Mouse (Mus musculus): ENCODE measurements around the gene E2f2. TPM values are rescaled to one million over a fixed set of nuclear protein-coding genes. Genes with fewer than 3 reads are reported as not detected.
A peak's percentile ranks its signal among the peaks of the same experiment; 100 is the strongest.

E2f2 gene
- total RNA-seq, 2 experiments from 2014 or later: 4.3 to 6.8 TPM

GRCm38 (mm10) chr4:136144126-136144926 is 27.9 kb upstream of the E2f2 start:
- peak; percentile 89 to 90 for DNase-seq
- intact Hi-C loops (cut with DNase I): no loop called here

GRCm38 (mm10) chr4:136144927-136145292 is 27.3 kb upstream of the E2f2 start:
- intact Hi-C loops (cut with DNase I): no loop called here
- no peak for DNase-seq

- DNase-seq: no peak
- intact Hi-C loops (cut with DNase I): no loop called here
Measured at GRCm38 (mm10) chr4:136145362-136145885, 26.8 kb upstream of the E2f2 start.

GRCm38 (mm10) chr4:136145991-136146711 is 26.0 kb upstream of the E2f2 start:
- intact Hi-C loops (cut with DNase I): no loop called here
- peak in 1 of 2 experiments; percentile 35 for DNase-seq

- intact Hi-C loops (cut with DNase I): no loop called here
- peak; percentile 43 to 45 for DNase-seq
Measured at GRCm38 (mm10) chr4:136146712-136147154, 25.5 kb upstream of the E2f2 start.

- intact Hi-C loops (cut with DNase I): no loop called here
- peak; percentile 89 to 91 for DNase-seq
Measured at GRCm38 (mm10) chr4:136147436-136148135, 24.6 kb upstream of the E2f2 start.

- peak; percentile 75 for DNase-seq
- intact Hi-C loops (cut with DNase I): loop anchor here (1.0 kb wide), 1 partner anchor 78 kb away; no protein-coding TSS in a partner anchor
Measured at GRCm38 (mm10) chr4:136148342-136149044, 23.7 kb upstream of the E2f2 start.

- DNase-seq: no peak
- intact Hi-C loops (cut with DNase I): loop anchor here (1.0 kb wide), 1 partner anchor 79 kb away; no protein-coding TSS in a partner anchor
Measured at GRCm38 (mm10) chr4:136149045-136149379, 23.2 kb upstream of the E2f2 start.

- peak; percentile 46 to 70 for DNase-seq
- intact Hi-C loops (cut with DNase I): loop anchor here (1.0 kb wide), 1 partner anchor 79 kb away; no protein-coding TSS in a partner anchor
Measured at GRCm38 (mm10) chr4:136149734-136150133, 22.5 kb upstream of the E2f2 start.

- intact Hi-C loops (cut with DNase I): no loop called here
- DNase-seq: no peak
Measured at GRCm38 (mm10) chr4:136150596-136150995, 21.6 kb upstream of the E2f2 start.

- intact Hi-C loops (cut with DNase I): no loop called here
- DNase-seq: no peak
Measured at GRCm38 (mm10) chr4:136152821-136153220, 19.4 kb upstream of the E2f2 start.

- intact Hi-C loops (cut with DNase I): no loop called here
- no peak for DNase-seq
Measured at GRCm38 (mm10) chr4:136154462-136154861, 17.7 kb upstream of the E2f2 start.

GRCm38 (mm10) chr4:136158498-136158897 is 13.7 kb upstream of the E2f2 start:
- DNase-seq: no peak
- intact Hi-C loops (cut with DNase I): no loop called here

- peak; percentile 80 to 86 for DNase-seq
- intact Hi-C loops (cut with DNase I): loop anchor here (1.0 to 5.0 kb wide), 2 partner anchors 90 to 198 kb away; partner anchors contain the start of gene Gale
Measured at GRCm38 (mm10) chr4:136159802-136160397, 12.3 kb upstream of the E2f2 start.

GRCm38 (mm10) chr4:136163448-136163847 is 8.7 kb upstream of the E2f2 start:
- DNase-seq: peak; percentile 89 to 95
- intact Hi-C loops (cut with DNase I): loop anchor here (1.0 to 5.0 kb wide), 2 partner anchors 37 to 201 kb away; partner anchors contain the start of gene Gale

GRCm38 (mm10) chr4:136164981-136165380 is 7.2 kb upstream of the E2f2 start:
- intact Hi-C loops (cut with DNase I): loop anchor here (5.0 kb wide), 1 partner anchor 203 kb away; the partner anchor contains the start of gene Gale
- DNase-seq: no peak

GRCm38 (mm10) chr4:136167701-136168100 is 4.5 kb upstream of the E2f2 start:
- DNase-seq: no peak
- intact Hi-C loops (cut with DNase I): no loop called here

GRCm38 (mm10) chr4:136170401-136170800 is 1.8 kb upstream of the E2f2 start:
- intact Hi-C loops (cut with DNase I): no loop called here
- no peak for DNase-seq

- intact Hi-C loops (cut with DNase I): no loop called here
- DNase-seq: no peak
Measured at GRCm38 (mm10) chr4:136171455-136171854, 739 bp upstream of the E2f2 start.
